Mouse (Mus musculus): Measurements from ENCODE around the gene Sis. TPM values are rescaled to one million over a fixed set of nuclear protein-coding genes. Genes with fewer than 3 reads are reported as not detected.

Sis gene
- polyA plus RNA-seq, 1 experiment from 2014 or later = not detected

DNA sequence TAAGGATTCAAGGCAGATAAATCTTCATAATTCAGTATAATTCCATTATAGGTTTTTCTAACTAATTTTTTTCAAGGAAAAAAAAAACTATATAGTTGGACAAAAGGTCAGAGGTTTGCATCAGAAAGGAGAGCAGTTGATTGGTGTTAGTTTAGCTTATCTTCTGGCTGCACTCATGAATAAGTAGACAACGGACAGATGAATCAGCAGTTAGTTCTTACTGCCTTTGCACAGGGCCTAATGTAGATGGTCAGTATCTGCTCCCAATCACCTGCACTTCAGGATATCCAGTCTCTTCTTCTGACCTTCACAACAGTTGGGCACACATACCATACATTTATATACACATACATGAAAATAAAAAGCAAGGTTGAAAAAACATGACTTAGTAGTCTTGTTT lies 85.2 kb downstream of the Sis start:
- WGBS = 77% methylated on average over 1 of the region's 1 CpGs
- no peak for ATAC-seq (ENCODE audit: insufficient read depth)
- Histone ChIP-seq H3K4me3 (ENCODE audit: low read depth, low read length) (no peak overlapping the region), H3K36me3 (ENCODE audit: insufficient read depth) (no peaks in the 10 kb centered on the region), H3K4me1 (ENCODE audit: insufficient read depth) (no peaks in the 10 kb centered on the region), H3K27ac (ENCODE audit: low read depth) (no peak overlapping the region), H3K27me3 (ENCODE audit: insufficient read depth, low read length) (no peaks in the 10 kb centered on the region), H3K4me2 (no peak overlapping the region), H3K9me3 (ENCODE audit: low read depth, low read length) (no peaks in the 10 kb centered on the region), H3K9ac (no peak overlapping the region)
- DNase-seq = no peak
- no peak for TF ChIP-seq CTCF (IDR thresholded peaks at IDR 0.05; ENCODE audit: low read depth)

DNA sequence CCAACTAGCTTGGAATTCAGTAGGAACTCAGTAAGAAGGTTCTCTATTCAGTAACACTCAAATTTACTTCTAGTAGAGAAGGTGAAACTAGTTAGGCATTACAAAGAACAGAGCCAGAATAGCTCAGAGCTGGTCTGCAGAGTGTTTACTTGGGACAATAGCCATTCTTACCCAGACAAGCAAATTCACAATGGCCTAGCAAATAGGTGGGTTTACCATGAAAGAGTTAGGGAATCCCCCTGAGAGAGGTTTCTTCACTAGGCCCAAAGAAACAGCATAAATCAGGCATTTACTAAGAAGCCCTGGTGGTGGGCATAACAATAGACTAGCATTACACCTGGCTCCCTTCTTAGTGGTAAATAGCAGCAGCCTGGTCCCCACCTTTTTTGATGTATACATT lies 99.5 kb downstream of the Sis start:
- H3K4me3 ChIP-seq (ENCODE audit: low read depth, low read length) = no peak overlapping the region
- ATAC-seq (ENCODE audit: insufficient read depth) (no peak), DNase-seq (no peak)
- H3K4me2 ChIP-seq = no peak overlapping the region
- no peaks in the 10 kb centered on the region for H3K4me1 ChIP-seq (ENCODE audit: insufficient read depth)
- H3K27me3 ChIP-seq (ENCODE audit: insufficient read depth, low read length) = no peaks in the 10 kb centered on the region
- H3K9ac ChIP-seq = no peak overlapping the region
- no peaks in the 10 kb centered on the region for H3K36me3 ChIP-seq (ENCODE audit: insufficient read depth)
- no peaks in the 10 kb centered on the region for H3K9me3 ChIP-seq (ENCODE audit: low read depth, low read length)
- no peak overlapping the region for H3K27ac ChIP-seq (ENCODE audit: low read depth)
- TF ChIP-seq CTCF (IDR thresholded peaks at IDR 0.05; ENCODE audit: low read depth) = no peak

DNA sequence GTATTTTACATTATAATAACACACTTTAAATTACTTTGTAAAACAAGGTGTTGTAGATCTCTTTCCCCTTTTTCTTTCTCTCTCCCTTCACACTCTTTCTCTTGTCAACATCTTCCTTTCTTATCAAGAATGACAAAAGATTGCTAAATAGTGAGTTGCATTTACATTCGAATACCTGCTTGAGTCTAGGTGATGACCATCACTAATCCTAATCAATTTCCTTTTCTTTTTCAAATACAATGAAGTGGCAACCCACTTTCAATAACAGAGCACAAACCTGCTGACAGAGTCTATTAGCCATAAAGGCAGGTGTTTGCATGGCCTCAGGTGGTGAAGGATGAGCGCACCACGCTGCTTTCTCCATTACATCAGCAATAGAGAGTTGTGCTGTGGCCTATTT lies 108.9 kb downstream of the Sis start:
- WGBS = 88% methylated on average over 3 of the region's 3 CpGs
- ATAC-seq (ENCODE audit: insufficient read depth) = no peak
- H3K4me2 ChIP-seq = no peak overlapping the region

DNA sequence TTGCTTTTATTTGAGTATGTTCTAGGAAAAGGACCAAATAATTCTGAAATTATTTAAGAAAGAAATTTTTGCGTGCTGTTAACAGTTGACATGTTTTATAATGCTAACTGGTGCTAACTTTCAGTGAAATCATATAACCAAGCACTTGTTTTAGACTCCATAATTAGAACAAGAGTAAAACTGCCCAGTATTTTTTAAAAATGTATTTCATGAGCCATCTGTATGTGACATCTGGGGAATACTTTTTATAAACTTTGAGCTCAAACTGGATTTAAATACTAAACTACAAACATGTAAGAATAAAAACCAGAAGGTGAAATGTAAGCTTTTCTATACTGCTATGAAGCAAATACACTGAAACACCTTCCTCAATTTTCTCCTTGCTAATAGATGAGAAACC lies 112.3 kb downstream of the Sis start:
- H3K9me3 ChIP-seq (ENCODE audit: low read depth, low read length) = no peaks in the 10 kb centered on the region
- 76% methylated on average over 1 of the region's 1 CpGs for WGBS
- H3K36me3 ChIP-seq (ENCODE audit: insufficient read depth) = no peaks in the 10 kb centered on the region
- H3K4me2 ChIP-seq = no peak overlapping the region
- DNase-seq = no peak
- H3K27me3 ChIP-seq (ENCODE audit: insufficient read depth, low read length) = no peaks in the 10 kb centered on the region
- H3K27ac ChIP-seq (ENCODE audit: low read depth) = no peak overlapping the region
- no peaks in the 10 kb centered on the region for H3K4me1 ChIP-seq (ENCODE audit: insufficient read depth)
- TF ChIP-seq CTCF (IDR thresholded peaks at IDR 0.05; ENCODE audit: low read depth) = no peak
- ATAC-seq (ENCODE audit: insufficient read depth) = no peak
- no peak overlapping the region for H3K9ac ChIP-seq
- H3K4me3 ChIP-seq (ENCODE audit: low read depth, low read length) = no peak overlapping the region

More for the DNA sequence above, 108.9 kb downstream of the Sis start:
- no peak for TF ChIP-seq CTCF (IDR thresholded peaks at IDR 0.05; ENCODE audit: low read depth)
- Histone ChIP-seq H3K4me3 (ENCODE audit: low read depth, low read length) (no peak overlapping the region), H3K27ac (ENCODE audit: low read depth) (no peak overlapping the region), H3K36me3 (ENCODE audit: insufficient read depth) (no peaks in the 10 kb centered on the region), H3K9ac (no peak overlapping the region), H3K4me1 (ENCODE audit: insufficient read depth) (no peaks in the 10 kb centered on the region), H3K9me3 (ENCODE audit: low read depth, low read length) (no peaks in the 10 kb centered on the region), H3K27me3 (ENCODE audit: insufficient read depth, low read length) (no peaks in the 10 kb centered on the region)
- no peak for DNase-seq

DNA sequence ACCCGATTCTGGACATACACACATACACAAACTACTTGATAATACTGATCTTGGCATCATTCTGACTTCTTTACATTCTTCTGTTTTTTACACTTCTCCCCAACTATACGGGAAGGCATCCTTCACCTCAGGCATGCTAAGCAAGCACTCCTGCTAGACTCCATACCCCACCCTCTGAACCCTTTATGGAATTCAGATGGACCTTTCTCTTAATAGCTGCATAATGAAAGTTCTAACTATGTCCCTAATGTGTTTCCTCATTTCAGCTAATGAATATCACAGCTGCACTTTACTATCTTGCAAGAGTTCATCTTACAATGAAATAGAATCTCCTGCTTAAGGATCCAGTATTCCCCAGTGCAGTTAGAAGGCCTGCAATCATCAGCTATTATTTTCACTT lies 127.0 kb downstream of the Sis start:
- H3K27ac ChIP-seq (ENCODE audit: low read depth) = no peak overlapping the region
- H3K4me2 ChIP-seq = no peak overlapping the region
- WGBS = 82% methylated on average over 2 of the region's 2 CpGs
- TF ChIP-seq CTCF (IDR thresholded peaks at IDR 0.05; ENCODE audit: low read depth) = no peak
- no peaks in the 10 kb centered on the region for H3K9me3 ChIP-seq (ENCODE audit: low read depth, low read length)
- no peak for ATAC-seq (ENCODE audit: insufficient read depth)
- no peaks in the 10 kb centered on the region for H3K36me3 ChIP-seq (ENCODE audit: insufficient read depth)
- H3K4me1 ChIP-seq (ENCODE audit: insufficient read depth) = no peaks in the 10 kb centered on the region
- no peak for DNase-seq
- H3K4me3 ChIP-seq (ENCODE audit: low read depth, low read length) = no peak overlapping the region
- no peak overlapping the region for H3K9ac ChIP-seq
- no peaks in the 10 kb centered on the region for H3K27me3 ChIP-seq (ENCODE audit: insufficient read depth, low read length)

Other genes starting within 250 kb of the Sis start
- gene Slitrk3, start 89.9 kb upstream of the Sis start, polyA plus RNA-seq (2014; fragmentation: Nextera tagmentation; extraction: Ambion mirVana) = 0.04 and 0.09 TPM in 2 replicates